Mouse (Mus musculus) erythroblast, embryonic 14.5 days (primary cell): ENCODE data around the gene Top2b.

ENCODE experiments used
- GATA1 ChIP-seq: IDR thresholded peaks from 2 replicates; pipeline ENCODE4 v1.6.1; 2012; ENCODE audit warnings: low read length, inconsistent platforms, mixed read lengths
- TAL1 ChIP-seq: IDR thresholded peaks from 3 replicates; pipeline ENCODE4 v1.6.1; 2012; ENCODE audit warnings: low read length, inconsistent platforms, mixed read lengths

DNA sequence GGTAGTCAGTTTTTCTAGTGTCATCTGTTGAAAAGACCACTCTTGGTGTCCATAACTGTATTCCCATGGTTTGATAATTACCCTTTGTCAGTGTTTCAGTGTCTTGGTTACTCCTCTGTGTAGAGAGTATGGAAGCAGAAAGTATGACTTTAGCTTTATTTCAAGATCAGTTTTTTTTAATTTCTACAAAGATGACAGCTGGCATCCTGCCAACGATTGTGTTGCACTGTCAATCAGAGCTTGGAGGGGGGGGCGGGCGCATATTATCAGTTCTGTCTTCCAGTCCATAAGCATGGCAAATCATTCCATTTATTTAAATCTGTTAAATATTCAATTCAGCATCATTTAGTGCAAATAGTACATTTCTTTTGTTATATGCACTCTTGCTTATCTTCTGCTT, 30.7 kb upstream of the Top2b start:
- TF ChIP-seq GATA1 (no peak), TAL1 (no peak)
